Mouse (Mus musculus) lung, postnatal 0 days (tissue): ENCODE results near the gene Celf1.

ENCODE experiments used
- CTCF ChIP-seq: IDR thresholded peaks from 2 replicates; pipeline ENCODE4 v1.5.1; 2016; ENCODE audit warnings: antibody characterized with exemption, mild to moderate bottlenecking
- EP300 ChIP-seq: IDR thresholded peaks from 2 replicates; pipeline ENCODE4 v1.6.1; 2016; ENCODE audit warnings: antibody characterized with exemption, mild to moderate bottlenecking, control low read depth

DNA sequence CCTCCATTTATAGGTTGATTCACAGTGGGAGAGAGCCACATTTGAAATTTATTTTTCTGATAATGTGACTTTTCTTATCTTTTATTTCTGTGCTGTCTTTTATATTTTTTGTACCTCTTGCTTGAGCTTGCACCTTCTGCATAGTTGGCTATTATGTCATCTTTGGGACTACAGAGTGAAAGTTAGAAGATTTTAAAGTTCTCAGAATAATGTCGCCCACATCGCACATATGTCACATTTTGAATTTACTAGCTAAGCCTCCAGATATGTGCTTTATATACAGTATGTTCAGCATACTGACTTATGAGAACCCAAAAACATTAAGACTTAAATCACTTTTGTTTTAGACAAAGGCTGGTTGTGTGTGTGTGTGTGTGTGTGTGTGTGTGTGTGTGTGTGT is 19.8 kb downstream of the Celf1 start:
- TF ChIP-seq CTCF (no peak), EP300 (no peak)
